ENCODE assay signal across 22 mouse cellular contexts in the genomic region with DNA sequence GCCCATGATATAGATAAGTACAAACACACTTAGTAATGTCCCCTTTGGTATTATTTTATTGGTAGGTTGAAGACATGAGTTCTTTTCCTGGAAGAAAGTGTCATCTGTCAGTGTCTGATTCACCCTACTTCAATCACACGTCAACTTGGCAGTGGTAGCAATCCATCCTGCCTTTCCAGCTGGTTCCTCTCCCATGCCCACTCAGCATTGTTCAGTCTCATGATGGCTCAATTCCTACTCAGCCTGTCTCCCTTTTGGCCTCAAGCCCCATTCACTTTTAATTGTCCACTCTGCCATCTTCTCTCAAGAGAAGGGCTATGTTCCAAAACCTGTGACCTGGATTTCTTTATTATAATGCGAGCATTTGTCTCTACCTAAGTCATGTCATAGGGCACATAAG.
A peak's percentile ranks its signal among the peaks of the same experiment; 100 is the strongest.
DNase-seq lines count a peak whose midpoint lies in the region; ATAC-seq and TF ChIP-seq lines count a peak whose summit lies in the region.
"Had no signal": no experiment of that assay in that cellular context is flagged by ENCODE, and none has a peak within 500 bp of the region (broad histone marks: within the 10 kb centered on the region; RNA-seq: fewer than 3 reads in every experiment).

No protein-coding gene starts in this region.

- H3K9me3 ChIP-seq in forebrain, embryonic 14.5 days (replicated peaks; ENCODE audit: control insufficient read depth, low read length): no peaks in the 10 kb centered on the region
- H3K9me3 ChIP-seq in forebrain, embryonic 10.5 days: no peaks in the 10 kb centered on the region
- no peaks in the 10 kb centered on the region for H3K9me3 ChIP-seq in hindbrain, postnatal 0 days (ENCODE audit: low read length)
- no peaks in the 10 kb centered on the region for H3K9me3 ChIP-seq in hindbrain, embryonic 14.5 days (ENCODE audit: control insufficient read depth, low read length)
- H3K9me3 ChIP-seq: forebrain, embryonic 15.5 days; heart, embryonic 15.5 days; hindbrain, embryonic 12.5 days; limb, embryonic 12.5 days; liver, embryonic 13.5 days; midbrain, embryonic 10.5 days had no signal

- H3K27ac ChIP-seq in forebrain, embryonic 14.5 days (ENCODE audit: low read depth, low read length): no peak overlapping the region
- H3K27ac ChIP-seq in forebrain, embryonic 10.5 days: no peak overlapping the region
- no peak overlapping the region for H3K27ac ChIP-seq in hindbrain, postnatal 0 days
- H3K27ac ChIP-seq in hindbrain, embryonic 14.5 days: no peak overlapping the region
- H3K27ac ChIP-seq: forebrain, embryonic 15.5 days; heart, embryonic 15.5 days; hindbrain, embryonic 12.5 days; limb, embryonic 12.5 days; liver, embryonic 13.5 days; midbrain, embryonic 10.5 days; stomach, postnatal 0 days had no signal

- TF ChIP-seq CTCF in hindbrain, postnatal 0 days (IDR thresholded peaks at IDR 0.05; ENCODE audit: low read depth): no peak
- TF ChIP-seq CTCF in brain, embryonic 14.5 days (IDR thresholded peaks at IDR 0.05; ENCODE audit: borderline replicate concordance, extremely low read depth, insufficient read depth, insufficient read length): no peak

- H3K36me3 ChIP-seq in forebrain, embryonic 14.5 days (ENCODE audit: control insufficient read depth, insufficient read depth, low read length): no peaks in the 10 kb centered on the region
- no peaks in the 10 kb centered on the region for H3K36me3 ChIP-seq in forebrain, embryonic 10.5 days (replicated peaks)
- H3K36me3 ChIP-seq in hindbrain, postnatal 0 days (ENCODE audit: insufficient read depth, low read length): no peaks in the 10 kb centered on the region
- no peaks in the 10 kb centered on the region for H3K36me3 ChIP-seq in hindbrain, embryonic 14.5 days (replicated peaks; ENCODE audit: control insufficient read depth, insufficient read depth)
- H3K36me3 ChIP-seq: forebrain, embryonic 15.5 days; heart, embryonic 15.5 days; hindbrain, embryonic 12.5 days; limb, embryonic 12.5 days; liver, embryonic 13.5 days; midbrain, embryonic 10.5 days had no signal

- WGBS in forebrain, embryonic 14.5 days: 92% methylated on average over 2 of the region's 2 CpGs
- 91% methylated on average over 2 of the region's 2 CpGs for WGBS in forebrain, embryonic 10.5 days
- WGBS in hindbrain, postnatal 0 days: 51% methylated on average over 2 of the region's 2 CpGs
- 92% methylated on average over 2 of the region's 2 CpGs for WGBS in hindbrain, embryonic 14.5 days

- peak; percentile 9 for DNase-seq in forebrain, embryonic 14.5 days (ENCODE audit: low spot score)
- DNase-seq in forebrain, embryonic 10.5 days (ENCODE audit: extremely low spot score, low spot score): no peak
- peak; percentile 35 for DNase-seq in hindbrain, postnatal 0 days (ENCODE audit: low spot score)
- no peak for DNase-seq in hindbrain, embryonic 14.5 days (ENCODE audit: low spot score)
- DNase-seq in brain, embryonic 14.5 days (ENCODE audit: low read depth): peak; percentile 19
- peak; percentile 24 to 63 for DNase-seq in layer of hippocampus, postnatal 14 days (ENCODE audit: low spot score in 2 of 2)
- no peak for DNase-seq in MN1 (ENCODE audit: low spot score)
- DNase-seq: adrenal gland, adult 2 months; cerebellum, adult 11 months; kidney, adult 9 months; kidney, postnatal 25 days; liver, embryonic 13.5 days; lung, embryonic 14.5 days; lung, postnatal 4 days; right cerebral cortex, postnatal 4 days had no signal

- H3K9ac ChIP-seq in forebrain, embryonic 14.5 days (ENCODE audit: low read length): no peak overlapping the region
- H3K9ac ChIP-seq in hindbrain, postnatal 0 days (replicated peaks; ENCODE audit: low read length): no peak overlapping the region
- no peak overlapping the region for H3K9ac ChIP-seq in hindbrain, embryonic 14.5 days
- H3K9ac ChIP-seq: forebrain, embryonic 15.5 days; heart, embryonic 15.5 days; hindbrain, embryonic 12.5 days; limb, embryonic 12.5 days; liver, embryonic 13.5 days; lung, embryonic 14.5 days had no signal

- no peak overlapping the region for H3K4me3 ChIP-seq in forebrain, embryonic 14.5 days (ENCODE audit: low read depth, low read length)
- H3K4me3 ChIP-seq in forebrain, embryonic 10.5 days: no peak overlapping the region
- no peak overlapping the region for H3K4me3 ChIP-seq in hindbrain, postnatal 0 days (ENCODE audit: low read length)
- no peak overlapping the region for H3K4me3 ChIP-seq in hindbrain, embryonic 14.5 days (replicated peaks; ENCODE audit: low read length)
- H3K4me3 ChIP-seq: forebrain, embryonic 15.5 days; heart, embryonic 15.5 days; hindbrain, embryonic 12.5 days; limb, embryonic 12.5 days; liver, embryonic 13.5 days; midbrain, embryonic 10.5 days had no signal

- no peaks in the 10 kb centered on the region for H3K4me1 ChIP-seq in forebrain, embryonic 14.5 days (ENCODE audit: control insufficient read depth, insufficient read depth, low read length)
- no peaks in the 10 kb centered on the region for H3K4me1 ChIP-seq in forebrain, embryonic 10.5 days
- H3K4me1 ChIP-seq in hindbrain, postnatal 0 days (ENCODE audit: insufficient read depth, low read length): no peaks in the 10 kb centered on the region
- no peaks in the 10 kb centered on the region for H3K4me1 ChIP-seq in hindbrain, embryonic 14.5 days (replicated peaks; ENCODE audit: control insufficient read depth, insufficient read depth, low read length)
- H3K4me1 ChIP-seq: forebrain, embryonic 15.5 days; heart, embryonic 15.5 days; hindbrain, embryonic 12.5 days; limb, embryonic 12.5 days; liver, embryonic 13.5 days; midbrain, embryonic 10.5 days had no signal

- TF ChIP-seq POLR2A in brain, embryonic 14.5 days (IDR thresholded peaks at IDR 0.05; ENCODE audit: borderline replicate concordance, extremely low read depth, insufficient read depth, insufficient read length, poor library complexity, severe bottlenecking): no peak

- H3K27me3 ChIP-seq in forebrain, embryonic 14.5 days (replicated peaks; ENCODE audit: control insufficient read depth, insufficient read depth, low read length): no peaks in the 10 kb centered on the region
- no peaks in the 10 kb centered on the region for H3K27me3 ChIP-seq in forebrain, embryonic 10.5 days (ENCODE audit: poor library complexity, severe bottlenecking)
- H3K27me3 ChIP-seq in hindbrain, postnatal 0 days (ENCODE audit: insufficient read depth, low read length): no peaks in the 10 kb centered on the region
- no peaks in the 10 kb centered on the region for H3K27me3 ChIP-seq in hindbrain, embryonic 14.5 days (ENCODE audit: control insufficient read depth, insufficient read depth, low read length)
- H3K27me3 ChIP-seq: CH12.LX; forebrain, embryonic 15.5 days; heart, embryonic 15.5 days; hindbrain, embryonic 12.5 days; limb, embryonic 12.5 days; liver, embryonic 13.5 days had no signal

- H3K4me2 ChIP-seq in forebrain, embryonic 14.5 days (ENCODE audit: low read length): no peak overlapping the region
- H3K4me2 ChIP-seq in hindbrain, postnatal 0 days (ENCODE audit: low read depth, low read length): no peak overlapping the region
- H3K4me2 ChIP-seq in hindbrain, embryonic 14.5 days (replicated peaks): no peak overlapping the region
- H3K4me2 ChIP-seq: forebrain, embryonic 15.5 days; heart, embryonic 15.5 days; hindbrain, embryonic 12.5 days; limb, embryonic 12.5 days; liver, embryonic 13.5 days; lung, embryonic 14.5 days had no signal

- ATAC-seq in forebrain, embryonic 14.5 days: no peak
- no peak; the same call in 1 of the 2 replicates for ATAC-seq in hindbrain, postnatal 0 days
- ATAC-seq in hindbrain, embryonic 14.5 days (ENCODE audit: low FRiP score): no peak
- ATAC-seq: forebrain, embryonic 15.5 days had no signal

Comparison
In these comparisons a context has a peak if more than half of its experiments do, and no peak if none do; other contexts are left out.
1. DNase-seq: peak in forebrain, embryonic 14.5 days (single experiment), hindbrain, postnatal 0 days (single experiment), brain, embryonic 14.5 days (single experiment) and layer of hippocampus, postnatal 14 days (2 of 2); none in forebrain, embryonic 10.5 days (single experiment), hindbrain, embryonic 14.5 days (single experiment) and MN1 (single experiment).